Mouse (Mus musculus) G1E (cell line): ENCODE results near the gene Inhba. TPM values are rescaled to one million over a fixed set of nuclear protein-coding genes. Genes with fewer than 3 reads are reported as not detected.
A peak's percentile ranks its signal among the peaks of the same experiment; 100 is the strongest.

Experiments
- ATAC-seq: 2 replicates; pipeline ENCODE4 v1.8.0; 2016; ENCODE audit warnings: mild to moderate bottlenecking; ENCODE audit not compliant: insufficient number of reproducible peaks, poor library complexity, low FRiP score, severe bottlenecking; ENCODE audit errors: extremely low read depth
- DNase-seq: peaks from one replicate; pipeline ENCODE4 v3.0.0; 2012; ENCODE audit warnings: low spot score
- H3K27me3 ChIP-seq: 2 replicates; pipeline ENCODE4 v1.6.1; 2012; ENCODE audit warnings: mild to moderate bottlenecking, low read length, inconsistent platforms; ENCODE audit not compliant: insufficient read depth
- H3K36me3 ChIP-seq: replicated peaks from 2 replicates; pipeline ENCODE3; 2012; ENCODE audit warnings: mild to moderate bottlenecking, inconsistent platforms
- H3K4me1 ChIP-seq: 2 replicates; pipeline ENCODE4 v1.6.1; 2012; ENCODE audit warnings: low read depth, low read length, inconsistent platforms, mixed read lengths; ENCODE audit not compliant: insufficient read depth
- H3K4me3 ChIP-seq: 2 replicates; pipeline ENCODE4 v1.5.1; 2012; ENCODE audit warnings: low read depth, mild to moderate bottlenecking, inconsistent platforms, low read length, moderate library complexity, mixed read lengths
- H3K9me3 ChIP-seq: replicated peaks from 2 replicates; pipeline ENCODE4 v1.6.1; 2012; ENCODE audit warnings: inconsistent platforms
- CTCF ChIP-seq: IDR thresholded peaks from 2 replicates; pipeline ENCODE4 v1.5.1; 2012; ENCODE audit warnings: low read depth, low read length, inconsistent platforms, mixed read lengths
- GATA1 ChIP-seq: IDR thresholded peaks from 2 replicates; pipeline ENCODE4 v1.6.1; 2012; ENCODE audit warnings: borderline replicate concordance, low read length, inconsistent platforms, mixed read lengths
- GATA2 ChIP-seq: IDR thresholded peaks from 2 replicates; pipeline ENCODE4 v1.6.1; 2012; ENCODE audit warnings: low read depth, low read length, inconsistent platforms, borderline replicate concordance
- POLR2AphosphoS5 ChIP-seq: IDR thresholded peaks from 2 replicates; pipeline ENCODE4 v1.6.1; 2012; ENCODE audit warnings: low read depth, low read length, inconsistent platforms; ENCODE audit not compliant: insufficient replicate concordance
- TAL1 ChIP-seq: conservative IDR thresholded peaks from 2 replicates; pipeline ENCODE4 v1.6.1; 2012; ENCODE audit warnings: low read depth, low read length, inconsistent platforms, mixed read lengths
- polyA plus RNA-seq: library from polyadenylated mRNA; stranded (reverse); fragments of >175 nt; gene quantifications from 2 replicates; pipeline ENCODE4 v1.2.3, GENCODE M21; 2012
- total RNA-seq, 2 experiments: library from RNA; stranded (forward) in 1 of 2; stranded (reverse) in 1 of 2; fragments of 200-1000 nt in 1 of 2; fragments of >200 nt in 1 of 2; fragmentation: Nextera tagmentation in 1 of 2; gene quantifications; 2 replicates each; pipeline ENCODE4 v1.2.3; 2014 to 2017

Inhba gene
- total and polyA plus RNA-seq, 3 experiments = 0.05 to 1.1 TPM; not detected in 1

- DNase-seq = no peak
- ATAC-seq = no peak
- Histone ChIP-seq H3K9me3 (no peaks in the 10 kb centered on the region), H3K4me3 (no peak overlapping the region), H3K36me3 (no peaks in the 10 kb centered on the region), H3K4me1 (no peaks in the 10 kb centered on the region), H3K27me3 (peaks cover 16% of the 10 kb centered on the region; the same call in 1 of the 2 replicates)
- TF ChIP-seq CTCF = no peak
- no peak for TF ChIP-seq POLR2AphosphoS5
- no peak for TF ChIP-seq TAL1
- no peak for TF ChIP-seq GATA1
- TF ChIP-seq GATA2 = no peak
Measured at GRCm38 (mm10) chr13:16014166-16014565, 2.5 kb downstream of the Inhba start.

GRCm38 (mm10) chr13:16016506-16016905, 4.9 kb downstream of the Inhba start:
- no peak for DNase-seq
- Histone ChIP-seq H3K27me3 (peaks cover 11% of the 10 kb centered on the region; the same call in 1 of the 2 replicates), H3K36me3 (no peaks in the 10 kb centered on the region), H3K4me3 (no peak overlapping the region), H3K4me1 (no peaks in the 10 kb centered on the region), H3K9me3 (no peaks in the 10 kb centered on the region)
- no peak for ATAC-seq
- TF ChIP-seq CTCF = no peak
- no peak for TF ChIP-seq TAL1
- TF ChIP-seq POLR2AphosphoS5 = no peak
- TF ChIP-seq GATA1 = no peak
- TF ChIP-seq GATA2 = no peak

GRCm38 (mm10) chr13:16017338-16017737, 5.7 kb downstream of the Inhba start:
- TF ChIP-seq CTCF (no peak), GATA1 (no peak), TAL1 (no peak), POLR2AphosphoS5 (no peak), GATA2 (no peak)
- H3K27me3 ChIP-seq = peaks cover 6% of the 10 kb centered on the region; the same call in 1 of the 2 replicates
- no peaks in the 10 kb centered on the region for H3K9me3 ChIP-seq
- DNase-seq = no peak
- H3K4me1 ChIP-seq = no peaks in the 10 kb centered on the region
- H3K36me3 ChIP-seq = no peaks in the 10 kb centered on the region
- no peak for ATAC-seq
- no peak overlapping the region for H3K4me3 ChIP-seq

GRCm38 (mm10) chr13:16017777-16018176, 6.1 kb downstream of the Inhba start:
- Histone ChIP-seq H3K4me1 (no peaks in the 10 kb centered on the region), H3K4me3 (no peak overlapping the region), H3K36me3 (no peaks in the 10 kb centered on the region), H3K9me3 (no peaks in the 10 kb centered on the region), H3K27me3 (peaks cover 5% of the 10 kb centered on the region; the same call in 1 of the 2 replicates)
- no peak for ATAC-seq
- TF ChIP-seq GATA2 = no peak
- no peak for TF ChIP-seq CTCF
- no peak for TF ChIP-seq TAL1
- no peak for TF ChIP-seq GATA1
- TF ChIP-seq POLR2AphosphoS5 = no peak
- no peak for DNase-seq

GRCm38 (mm10) chr13:16018807-16019510, 7.3 kb downstream of the Inhba start:
- Histone ChIP-seq H3K4me3 (no peak overlapping the region), H3K4me1 (no peaks in the 10 kb centered on the region), H3K27me3 (peaks cover 5% of the 10 kb centered on the region; the same call in 1 of the 2 replicates), H3K36me3 (no peaks in the 10 kb centered on the region), H3K9me3 (no peaks in the 10 kb centered on the region)
- no peak for ATAC-seq
- DNase-seq = no peak
- no peak for TF ChIP-seq TAL1
- no peak for TF ChIP-seq POLR2AphosphoS5
- no peak for TF ChIP-seq GATA2
- TF ChIP-seq CTCF = no peak
- no peak for TF ChIP-seq GATA1

GRCm38 (mm10) chr13:16020659-16021058, 9.0 kb downstream of the Inhba start:
- H3K27me3 ChIP-seq = peaks cover 5% of the 10 kb centered on the region; the same call in 1 of the 2 replicates
- DNase-seq (peak; percentile 4), ATAC-seq (no peak)
- no peak overlapping the region for H3K4me3 ChIP-seq
- no peaks in the 10 kb centered on the region for H3K36me3 ChIP-seq
- TF ChIP-seq CTCF = 0 out of 2 replicates have a peak, but pooled peaks have one; percentile 7
- TF ChIP-seq GATA1 = no peak
- no peak for TF ChIP-seq TAL1
- TF ChIP-seq POLR2AphosphoS5 = no peak
- H3K9me3 ChIP-seq = no peaks in the 10 kb centered on the region
- no peaks in the 10 kb centered on the region for H3K4me1 ChIP-seq
